In the genomic region with DNA sequence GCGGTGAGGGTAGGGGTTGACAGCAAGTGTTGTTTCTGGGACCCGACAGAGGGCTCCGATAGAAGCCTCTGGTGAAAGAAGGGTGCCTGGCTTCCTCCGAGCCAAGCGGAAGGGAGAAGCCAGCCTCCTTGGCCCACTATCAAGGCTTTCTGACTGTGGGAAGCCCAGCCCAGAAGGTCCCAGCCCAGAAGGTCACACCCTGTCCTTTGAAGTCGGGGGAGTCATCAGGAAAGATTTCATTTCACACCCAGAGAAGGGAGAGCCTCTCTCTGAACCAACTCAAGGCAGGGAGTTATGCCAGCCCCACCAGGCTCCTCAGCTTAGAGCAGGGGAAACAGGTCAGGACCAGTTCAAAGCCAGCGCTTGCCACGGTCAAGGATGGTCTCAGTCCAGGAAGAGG, we compare ENCODE assay signal across 9 mouse cellular contexts.
DNase-seq lines count a peak whose midpoint lies in the region; ATAC-seq lines count a peak whose summit lies in the region.
"Had no signal": no experiment of that assay in that cellular context is flagged by ENCODE, and none has a peak within 500 bp of the region (broad histone marks: within the 10 kb centered on the region; RNA-seq: fewer than 3 reads in every experiment).

No protein-coding gene starts in this region.

- H3K4me3 ChIP-seq in heart, embryonic 11.5 days (ENCODE audit: low read depth, low read length), result no peak overlapping the region
- H3K4me3 ChIP-seq: embryonic facial prominence, embryonic 13.5 days had no signal

- H3K9ac ChIP-seq in heart, embryonic 11.5 days (ENCODE audit: low read depth, low read length), result no peak overlapping the region
- H3K9ac ChIP-seq: embryonic facial prominence, embryonic 13.5 days had no signal

- no peak overlapping the region for H3K27ac ChIP-seq in heart, embryonic 11.5 days (ENCODE audit: low read depth, low read length)
- H3K27ac ChIP-seq: embryonic facial prominence, embryonic 13.5 days had no signal

- no peak for ATAC-seq in heart, embryonic 11.5 days (replicated peaks; ENCODE audit: insufficient number of reproducible peaks, low FRiP score, low TSS enrichment)

- H3K27me3 ChIP-seq in heart, embryonic 11.5 days (ENCODE audit: control insufficient read depth, insufficient read depth, low read length), result no peaks in the 10 kb centered on the region
- H3K27me3 ChIP-seq: embryonic facial prominence, embryonic 13.5 days had no signal

- no peak overlapping the region for H3K4me2 ChIP-seq in heart, embryonic 11.5 days
- H3K4me2 ChIP-seq: embryonic facial prominence, embryonic 13.5 days had no signal

- no peaks in the 10 kb centered on the region for H3K36me3 ChIP-seq in heart, embryonic 11.5 days (ENCODE audit: control insufficient read depth, insufficient read depth, low read length)
- H3K36me3 ChIP-seq: embryonic facial prominence, embryonic 13.5 days had no signal

- H3K9me3 ChIP-seq in heart, embryonic 11.5 days (replicated peaks; ENCODE audit: control insufficient read depth, low read length), result no peaks in the 10 kb centered on the region
- H3K9me3 ChIP-seq: embryonic facial prominence, embryonic 13.5 days had no signal

- WGBS in heart, embryonic 11.5 days (ENCODE audit: insufficient replicate concordance), result 55% methylated on average over 8 of the region's 8 CpGs

- peak; percentile 98 for DNase-seq in heart, adult 11 months
- DNase-seq in adrenal gland, adult 8-10 months, result peak; percentile 91
- peak; percentile 83 to 84 for DNase-seq in heart, postnatal 10 days
- peak; percentile 92 for DNase-seq in lung, postnatal 36 days
- DNase-seq in frontal cortex, postnatal 36 days (ENCODE audit: low spot score in 2 of 2), result no peak
- DNase-seq in layer of hippocampus, adult 9-11 months, result no peak
- DNase-seq in right cerebral cortex, adult 2 months (ENCODE audit: low spot score in 2 of 2), result no peak

- intact Hi-C loops in heart, postnatal 10 days (cut with DNase I), result no loop called here

- 0 out of 2 replicates have a peak, but pooled peaks cover 2% of the 10 kb centered on the region for H3K4me1 ChIP-seq in heart, embryonic 11.5 days (ENCODE audit: control insufficient read depth, insufficient read depth, low read length)
- H3K4me1 ChIP-seq: embryonic facial prominence, embryonic 13.5 days had no signal

Comparison
In these comparisons a context has a peak if more than half of its experiments do, and no peak if none do; other contexts are left out.
1. DNase-seq: peak in heart, adult 11 months (single experiment), adrenal gland, adult 8-10 months (single experiment), heart, postnatal 10 days (2 of 2) and lung, postnatal 36 days (single experiment); none in frontal cortex, postnatal 36 days (0 of 2), layer of hippocampus, adult 9-11 months (single experiment) and right cerebral cortex, adult 2 months (0 of 2).